Mouse (Mus musculus) liver, embryonic 14.5 days (tissue): Measurements from ENCODE around the gene Mex3a. TPM values are rescaled to one million over a fixed set of nuclear protein-coding genes. Genes with fewer than 3 reads are reported as not detected.
A peak's percentile ranks its signal among the peaks of the same experiment; 100 is the strongest.

ENCODE experiments used
- ATAC-seq: fragments of 200-750 bp; cut with Nextera tagmentation; 2 replicates; pipeline ENCODE4 v1.8.0; 2017; ENCODE audit warnings: moderate number of reproducible peaks, mild to moderate bottlenecking, moderate library complexity; ENCODE audit not compliant: insufficient read depth
- DNase-seq, 3 experiments: peaks; one replicate each; pipeline ENCODE4 v3.0.0-alpha.2; 2012 to 2013; ENCODE audit warnings: low read depth in 3 of 3, low spot score in 3 of 3
- H3K27ac ChIP-seq: fragments of 300-500 bp; sonication (generic); 2 replicates; pipeline ENCODE4 v1.5.1; 2014; ENCODE audit warnings: moderate library complexity, mild to moderate bottlenecking, control low read depth, inconsistent platforms
- H3K27me3 ChIP-seq: fragments of 300-500 bp; sonication (generic); 2 replicates; pipeline ENCODE4 v1.6.1; 2014; ENCODE audit warnings: mild to moderate bottlenecking, low read length, moderate library complexity; ENCODE audit not compliant: control insufficient read depth, insufficient read depth
- H3K36me3 ChIP-seq: fragments of 300-500 bp; sonication (generic); replicated peaks from 2 replicates; pipeline ENCODE4 v1.6.1; 2014; ENCODE audit warnings: low read depth; ENCODE audit not compliant: control insufficient read depth, insufficient read depth
- H3K4me1 ChIP-seq, 2 experiments: fragments of 200-500 bp in 1 of 2; fragments of 300-500 bp in 1 of 2; sonication (generic) in 1 of 2; replicated peaks; 2 replicates each; pipeline ENCODE4 v1.6.1; 2012 to 2014; ENCODE audit warnings: antibody characterized with exemption in 1 of 2, inconsistent platforms in 1 of 2, low read length in 1 of 2; ENCODE audit not compliant: control insufficient read depth in 2 of 2, insufficient read depth in 2 of 2
- H3K4me2 ChIP-seq: fragments of 300-500 bp; sonication (generic); 2 replicates; pipeline ENCODE4 v1.6.1; 2014; ENCODE audit warnings: low read depth, mild to moderate bottlenecking, control low read depth, moderate library complexity
- H3K4me3 ChIP-seq, 2 experiments: fragments of 200-500 bp in 1 of 2; fragments of 300-500 bp in 1 of 2; sonication (generic) in 1 of 2; 2 replicates each; pipeline ENCODE4 v1.5.1; 2012 to 2014; ENCODE audit warnings: low read depth in 2 of 2, low read length in 2 of 2, mild to moderate bottlenecking in 2 of 2, control low read depth in 1 of 2, inconsistent platforms in 1 of 2, moderate library complexity in 1 of 2; ENCODE audit not compliant: insufficient read depth in 1 of 2
- H3K9ac ChIP-seq: fragments of 300-500 bp; sonication (generic); replicated peaks from 2 replicates; pipeline ENCODE4 v1.6.1; 2014; ENCODE audit warnings: mild to moderate bottlenecking, control low read depth, moderate library complexity
- H3K9me3 ChIP-seq: fragments of 300-500 bp; sonication (generic); 2 replicates; pipeline ENCODE4 v1.6.1; 2016; ENCODE audit warnings: low read length, mixed read lengths; ENCODE audit not compliant: control insufficient read depth
- CTCF ChIP-seq: IDR thresholded peaks from 2 replicates; pipeline ENCODE4 v1.5.1; 2016; ENCODE audit warnings: antibody characterized with exemption, low read depth, control low read depth
- EP300 ChIP-seq: IDR thresholded peaks from 2 replicates; pipeline ENCODE4 v1.6.1; 2016; ENCODE audit warnings: antibody characterized with exemption, low read depth
- WGBS: fragments of 180-500 bp; shearing (Covaris S2); extraction: QIAGEN DNeasy Blood & Tissue Kit; methylation state at CpG from one replicate; pipeline ENCODE4 v1.1.7; 2014; ENCODE audit not compliant: insufficient replicate concordance; 5-methylcytosine and 5-hydroxymethylcytosine counted together
- polyA plus RNA-seq, 2 experiments: library from polyadenylated mRNA; depleted of rRNA in 1 of 2; stranded (reverse) in 1 of 2; unstranded in 1 of 2; fragments of >200 nt; fragmentation: Nextera tagmentation in 1 of 2; extraction: Ambion mirVana in 1 of 2; gene quantifications; 2 replicates each; pipeline versions ENCODE4 v1.2.1 to v1.2.3; 2012 to 2014

The Mex3a gene
- polyA plus RNA-seq, 2 experiments, result 0.74 to 1.1 TPM

GRCm38 (mm10) chr3:88527565-88527964 lies 4.6 kb upstream of the Mex3a start:
- H3K36me3 ChIP-seq, result no peaks in the 10 kb centered on the region
- no peak overlapping the region for H3K9ac ChIP-seq
- WGBS, result 34% methylated on average over 8 of the region's 8 CpGs
- H3K4me2 ChIP-seq, result no peak overlapping the region
- H3K9me3 ChIP-seq, result no peaks in the 10 kb centered on the region
- no peak for DNase-seq
- TF ChIP-seq CTCF, result no peak
- no peak for TF ChIP-seq EP300
- H3K27ac ChIP-seq, result no peak overlapping the region
- ATAC-seq, result no peak
- peaks cover 2 to 8% of the 10 kb centered on the region in 2 experiments; a peak in 2 of 4 replicates for H3K4me1 ChIP-seq
- peaks cover 1% of the 10 kb centered on the region for H3K27me3 ChIP-seq
- H3K4me3 ChIP-seq, result no peak overlapping the region

DNA sequence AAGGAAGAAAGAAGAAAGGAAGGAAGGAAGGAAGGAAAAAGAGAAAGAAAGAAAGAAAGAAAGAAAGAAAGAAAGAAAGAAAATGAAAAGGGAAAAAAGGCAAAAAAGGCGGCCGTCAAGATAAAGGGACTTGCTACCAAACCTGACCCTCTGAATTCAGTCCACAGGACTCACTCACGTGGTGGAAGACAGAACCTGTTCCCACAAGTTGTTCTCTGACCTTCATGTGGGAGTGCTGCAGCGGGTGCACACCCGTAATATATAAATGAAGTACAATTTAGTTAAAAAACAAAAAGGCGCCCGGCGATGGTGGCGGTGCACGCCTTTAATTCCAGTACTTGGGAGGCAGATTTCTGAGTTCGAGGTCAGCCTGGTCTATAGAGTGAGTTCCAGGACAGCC lies 3.5 kb upstream of the Mex3a start:
- Histone ChIP-seq H3K27ac (no peak overlapping the region), H3K36me3 (no peaks in the 10 kb centered on the region), H3K9ac (no peak overlapping the region), H3K4me3 (no peak overlapping the region), H3K4me1 (peaks cover 2 to 8% of the 10 kb centered on the region in 2 experiments; a peak in 2 of 4 replicates), H3K4me2 (no peak overlapping the region), H3K9me3 (no peaks in the 10 kb centered on the region), H3K27me3 (peaks cover 6% of the 10 kb centered on the region)
- TF ChIP-seq EP300 (no peak), CTCF (no peak)
- ATAC-seq (no peak), DNase-seq (no peak)
- WGBS, result 81% methylated on average over 11 of the region's 11 CpGs

GRCm38 (mm10) chr3:88529204-88530000 lies 2.8 kb upstream of the Mex3a start:
- no peak overlapping the region for H3K9ac ChIP-seq
- 59% methylated on average over 7 of the region's 7 CpGs for WGBS
- peaks cover 2 to 8% of the 10 kb centered on the region in 2 experiments; a peak in 3 of 4 replicates for H3K4me1 ChIP-seq
- TF ChIP-seq CTCF (no peak), EP300 (no peak)
- no peaks in the 10 kb centered on the region for H3K9me3 ChIP-seq
- peaks cover 6% of the 10 kb centered on the region for H3K27me3 ChIP-seq
- H3K4me2 ChIP-seq, result no peak overlapping the region
- H3K27ac ChIP-seq, result no peak overlapping the region
- no peak overlapping the region for H3K4me3 ChIP-seq
- DNase-seq (no peak), ATAC-seq (no peak)
- no peaks in the 10 kb centered on the region for H3K36me3 ChIP-seq

DNA sequence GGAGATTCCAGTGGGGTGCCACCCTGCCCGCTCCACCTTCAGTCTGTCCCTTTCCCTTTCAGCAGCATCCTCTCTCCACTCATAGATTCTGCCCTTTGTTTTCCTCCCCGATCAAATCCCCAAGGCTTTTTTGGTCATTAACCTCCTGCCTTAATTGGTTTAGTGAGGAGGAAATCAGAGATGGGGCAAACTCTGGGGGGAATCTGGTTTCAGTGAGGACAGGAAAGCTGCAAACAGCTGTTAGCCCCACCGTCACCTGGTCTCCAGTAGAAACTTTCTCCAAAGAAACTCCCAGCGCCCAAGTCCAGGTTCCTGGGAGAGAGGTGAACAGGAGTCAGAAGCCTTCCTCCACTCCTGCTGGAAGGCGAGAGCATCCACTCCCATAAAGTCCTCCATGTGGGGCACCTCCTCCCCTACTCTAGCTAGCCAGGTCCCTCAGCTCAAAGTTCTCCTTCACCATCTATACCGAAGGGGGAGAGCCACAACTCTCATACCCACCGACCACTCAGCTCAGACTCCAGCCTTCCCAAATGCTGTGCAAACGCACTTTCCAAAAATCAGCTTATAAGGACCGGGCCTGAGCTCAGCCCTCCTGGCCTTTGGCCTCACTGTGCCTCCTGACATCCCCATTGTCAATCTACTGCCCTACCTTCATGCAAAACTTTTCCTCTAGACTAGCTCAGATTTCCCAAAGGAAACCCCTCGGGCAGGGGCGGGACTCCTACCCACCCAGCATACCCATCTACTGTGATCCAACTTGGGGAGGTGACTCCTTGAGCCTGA lies 1.9 kb upstream of the Mex3a start:
- 40% methylated on average over 11 of the region's 11 CpGs for WGBS
- TF ChIP-seq EP300 (no peak), CTCF (no peak)
- Histone ChIP-seq H3K4me1 (peaks cover 2 to 8% of the 10 kb centered on the region in 2 experiments; a peak in 3 of 4 replicates), H3K9ac (0 out of 2 replicates have a peak overlapping the region, but pooled peaks have one; percentile 31), H3K27me3 (peaks cover 6% of the 10 kb centered on the region), H3K36me3 (no peaks in the 10 kb centered on the region), H3K4me3 (peak overlapping the region in 1 of 2 experiments; percentile 77; a peak in 1 of 4 replicates), H3K4me2 (peak overlapping the region; percentile 99), H3K27ac (no peak overlapping the region), H3K9me3 (no peaks in the 10 kb centered on the region)
- DNase-seq, result no peak
- no peak for ATAC-seq
